1 mouse cellular context compared by ENCODE assay signal in genomic region chr1:131909236-131909635, GRCm38 (mm10). TPM values are rescaled to one million over a fixed set of nuclear protein-coding genes. Genes with fewer than 3 reads are reported as not detected.
"Had no signal": no experiment of that assay in that cellular context is flagged by ENCODE, and none has a peak within 500 bp of the region (broad histone marks: within the 10 kb centered on the region; RNA-seq: fewer than 3 reads in every experiment).

No protein-coding gene starts in this region.

RNA-seq across cellular contexts. Expression of gene Slc45a3, which starts 53.5 kb away (rescaled TPM):
- polyA plus RNA-seq: inflammation-experienced regulatory T-cells, adult 6 months had no signal
